Comparison of ENCODE assay signal across 8 mouse cellular contexts in genomic region chr5:129846752-129847557, GRCm38 (mm10). TPM values are rescaled to one million over a fixed set of nuclear protein-coding genes. Genes with fewer than 3 reads are reported as not detected.
DNase-seq lines count a peak whose midpoint lies in the region; ATAC-seq lines count a peak whose summit lies in the region.

Gene Sumf2, plus strand, starts transcription at chr5:129846986.

- peak within 1 kb of the TSS; percentile 61 for H3K4me3 ChIP-seq in hindbrain, embryonic 15.5 days

- peak within 1 kb of the TSS; percentile 74 for H3K4me2 ChIP-seq in hindbrain, embryonic 15.5 days

- peak within 1 kb of the TSS; percentile 76 for H3K9ac ChIP-seq in hindbrain, embryonic 15.5 days

- H3K9me3 ChIP-seq in hindbrain, embryonic 15.5 days: no peaks in the 10 kb centered on the region

- DNase-seq in T-cell, adult 2 months (ENCODE audit: low spot score): peak; percentile 97
- DNase-seq in cerebellum, postnatal 36 days: peak; percentile 96 to 97
- DNase-seq in frontal cortex, postnatal 36 days (ENCODE audit: low spot score in 2 of 2): peak; percentile 96
- peak; percentile 91 for DNase-seq in left cerebral cortex, adult 11 months (ENCODE audit: low spot score)
- peak; percentile 97 for DNase-seq in lung, postnatal 4 days
- peak; percentile 91 for DNase-seq in retina, postnatal 7 days (ENCODE audit: low read depth, low spot score)
- peak; percentile 94 for DNase-seq in urinary bladder, adult 2 months (ENCODE audit: low spot score)

- H3K27ac ChIP-seq in hindbrain, embryonic 15.5 days (replicated peaks): peak within 1 kb of the TSS; percentile 76

- no peaks in the 10 kb centered on the region for H3K27me3 ChIP-seq in hindbrain, embryonic 15.5 days

- peaks cover 15% of the 10 kb centered on the region for H3K4me1 ChIP-seq in hindbrain, embryonic 15.5 days (replicated peaks)

- H3K36me3 ChIP-seq in hindbrain, embryonic 15.5 days: peaks cover 28% of the 10 kb centered on the region

- peak; percentile 99 for ATAC-seq in hindbrain, embryonic 15.5 days (ENCODE audit: low FRiP score, low read depth)

- 12% methylated on average over 22 of the region's 22 CpGs for WGBS in hindbrain, embryonic 15.5 days

RNA-seq across cellular contexts. Expression of gene Sumf2, which starts in this region (rescaled TPM):
- polyA plus RNA-seq in hindbrain, embryonic 15.5 days (2015; fragmentation: Nextera tagmentation; extraction: Ambion mirVana): 29.1 and 32.7 TPM in 2 replicates
- polyA plus RNA-seq in urinary bladder, adult 2 months (2012; rRNA removed): 12.4 and 16.2 TPM in 2 replicates

Comparison
In these comparisons a context has a peak if more than half of its experiments do, and no peak if none do; other contexts are left out.
1. Peak in every context shown above with its lines: DNase-seq, ATAC-seq, H3K4me3 ChIP-seq and H3K27ac ChIP-seq.